Mouse (Mus musculus) MN1 (cell line): ENCODE results near the gene Emc8.

Source experiments
- DNase-seq: peaks from one replicate; pipeline ENCODE4 v3.0.0-alpha.2; 2016; ENCODE audit warnings: low spot score

The Emc8 gene

GRCm38 (mm10) chr8:120685097-120685496 is 16.7 kb upstream of the Emc8 start:
- DNase-seq = peak; percentile 83

DNA sequence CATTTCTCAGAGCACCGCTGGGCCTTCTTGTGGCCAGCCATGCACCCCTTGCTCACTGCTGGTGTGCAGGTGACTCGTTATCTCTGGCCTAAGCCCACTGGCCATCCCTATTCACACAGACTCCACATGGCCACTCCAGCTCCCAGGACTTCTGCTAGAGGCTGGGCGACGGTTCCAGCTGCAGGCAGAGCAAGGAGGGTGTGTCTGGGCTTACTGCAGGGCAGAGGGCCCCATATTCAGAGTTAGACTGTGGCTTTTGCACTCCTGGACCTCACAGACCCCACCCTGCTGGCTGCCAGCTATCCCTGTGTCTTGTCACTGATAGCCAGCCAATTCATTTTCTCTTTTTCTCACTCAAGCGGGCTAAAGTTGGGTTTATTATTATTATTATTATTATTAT is 15.7 kb upstream of the Emc8 start:
- DNase-seq = no peak

DNA sequence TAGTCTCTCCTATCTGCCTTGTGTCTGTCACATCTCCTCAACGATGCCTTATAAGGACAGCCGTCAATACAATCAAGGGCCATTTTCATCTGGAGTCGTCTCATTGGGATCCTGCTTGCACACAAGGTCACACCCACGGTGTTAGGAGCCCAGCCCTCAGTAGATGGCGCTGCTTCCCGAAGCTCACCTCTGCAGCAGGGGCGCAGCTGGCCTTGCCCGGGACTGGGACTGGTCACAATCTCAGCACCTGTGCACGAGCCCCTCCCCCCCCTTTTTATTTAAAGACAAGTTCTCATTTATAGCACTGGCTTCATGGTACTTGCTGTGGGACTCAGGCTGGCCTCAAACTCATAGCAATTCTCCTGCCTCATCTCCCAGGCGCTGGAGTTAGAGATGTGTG is 15.2 kb upstream of the Emc8 start:
- DNase-seq = peak; percentile 81

DNA sequence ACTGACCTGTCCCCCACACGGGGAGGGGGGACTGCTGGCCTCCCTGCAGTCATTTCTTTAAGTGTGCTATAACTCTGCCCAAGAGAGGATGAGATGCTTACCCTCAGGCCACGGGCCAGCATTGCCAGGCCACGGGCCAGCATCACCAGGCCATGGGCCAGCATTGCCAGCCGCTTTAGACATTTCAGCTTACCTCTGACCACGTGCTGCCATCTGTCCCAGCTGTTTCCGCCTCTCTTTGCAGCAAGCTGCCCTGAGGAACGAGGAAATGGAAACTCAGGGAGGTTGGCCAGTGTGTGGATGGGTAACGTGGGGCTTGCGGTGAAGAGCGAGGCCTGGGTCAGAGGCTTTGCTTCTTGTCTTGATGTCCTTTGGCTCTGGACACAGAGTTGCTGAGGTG is 12.7 kb upstream of the Emc8 start:
- DNase-seq = no peak

DNA sequence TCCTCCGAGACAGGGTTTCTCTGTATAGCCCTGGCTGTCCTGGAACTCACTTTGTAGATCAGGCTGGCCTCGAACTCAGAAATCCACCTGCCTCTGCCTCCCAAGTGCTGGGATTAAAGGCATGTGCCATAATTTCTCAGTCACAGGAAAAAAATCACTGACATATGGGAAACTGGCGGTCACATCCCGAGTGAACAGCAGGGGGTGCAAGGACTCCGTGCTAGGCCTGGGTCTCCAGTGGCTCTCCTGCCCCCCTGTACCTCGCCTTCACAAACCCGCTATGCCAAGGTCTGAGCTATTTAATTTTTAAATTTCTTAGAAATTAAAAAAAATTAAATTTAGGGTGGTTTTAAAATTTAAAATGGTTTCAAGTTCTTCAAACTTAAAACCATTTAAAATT is 12.0 kb upstream of the Emc8 start:
- peak; percentile 43 for DNase-seq

DNA sequence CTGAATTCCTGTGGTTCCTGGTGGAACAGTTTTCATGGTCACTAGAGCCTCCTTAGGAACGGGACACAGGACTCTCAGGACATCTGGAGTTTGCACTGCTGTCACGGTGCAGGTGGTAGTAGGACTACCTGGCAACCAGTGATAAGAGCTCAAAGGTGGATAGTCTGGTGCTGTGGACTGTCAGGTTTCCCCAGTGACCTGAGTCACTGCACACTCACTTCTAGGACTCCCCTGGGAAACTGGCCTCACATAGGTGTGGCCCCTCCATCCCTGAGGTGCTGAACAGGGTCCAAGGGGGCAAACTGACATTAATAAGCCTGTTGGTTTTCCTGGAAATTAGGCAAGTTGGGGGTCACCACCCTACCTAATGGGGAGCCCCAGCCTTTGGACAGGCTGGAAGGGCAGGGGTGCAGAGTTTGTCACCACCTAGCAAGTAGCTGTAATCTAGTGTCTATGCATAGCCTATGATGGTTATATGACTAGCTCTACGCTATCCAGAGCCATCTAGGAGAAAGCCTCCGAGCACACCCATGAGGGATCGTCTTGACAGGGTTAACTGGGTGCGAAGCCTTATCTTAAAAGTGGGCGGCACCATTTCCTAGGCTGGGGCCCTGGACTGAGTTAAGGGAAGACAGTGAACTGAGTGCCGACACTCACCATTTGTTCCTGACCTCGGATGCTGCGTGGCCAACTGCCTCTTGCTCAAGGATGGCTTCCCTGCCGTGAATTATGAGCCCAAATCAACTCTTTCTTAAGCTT is 11.4 kb upstream of the Emc8 start:
- no peak for DNase-seq

DNA sequence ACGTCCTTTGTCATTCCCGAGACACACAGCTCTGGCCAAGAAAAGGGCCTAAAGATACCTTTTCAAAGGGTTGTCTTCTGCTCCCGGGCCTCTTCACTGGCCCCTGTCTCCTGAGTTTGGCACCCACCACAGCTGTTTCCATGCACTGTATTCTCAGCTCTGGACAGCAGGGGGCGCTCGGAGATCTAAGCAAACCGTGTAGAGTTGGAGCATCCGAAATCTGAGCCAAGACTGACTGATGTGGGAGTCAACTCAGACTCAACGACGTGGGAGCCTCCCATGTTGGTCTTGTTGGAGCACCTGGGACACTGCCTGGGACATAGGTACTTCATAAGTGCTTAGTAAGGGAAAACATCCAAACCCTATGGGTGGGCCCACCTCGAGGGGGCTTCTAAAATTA is 10.1 kb upstream of the Emc8 start:
- peak; percentile 90 for DNase-seq

DNA sequence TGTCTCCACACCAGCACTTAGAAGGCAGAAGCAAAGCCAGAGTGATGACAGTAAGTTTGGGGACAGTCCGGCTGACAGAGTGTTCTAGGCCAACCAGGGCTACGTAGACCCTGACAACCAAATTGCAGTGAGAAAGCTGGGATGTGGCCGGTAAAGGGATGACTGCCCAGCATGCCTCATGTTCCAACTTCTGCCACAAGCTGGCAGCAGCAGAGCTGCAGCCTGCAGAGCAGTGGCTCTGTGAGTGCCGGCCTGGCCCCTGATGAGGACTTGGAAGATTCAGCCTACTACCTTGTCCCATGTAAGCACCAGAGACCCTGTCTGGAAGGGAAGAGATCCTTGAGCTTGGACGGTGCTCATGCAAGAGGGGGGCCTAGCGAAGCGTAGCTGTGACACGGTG is 7.3 kb upstream of the Emc8 start:
- DNase-seq = peak; percentile 30

GRCm38 (mm10) chr8:120673298-120673697 is 4.9 kb upstream of the Emc8 start:
- no peak for DNase-seq

DNA sequence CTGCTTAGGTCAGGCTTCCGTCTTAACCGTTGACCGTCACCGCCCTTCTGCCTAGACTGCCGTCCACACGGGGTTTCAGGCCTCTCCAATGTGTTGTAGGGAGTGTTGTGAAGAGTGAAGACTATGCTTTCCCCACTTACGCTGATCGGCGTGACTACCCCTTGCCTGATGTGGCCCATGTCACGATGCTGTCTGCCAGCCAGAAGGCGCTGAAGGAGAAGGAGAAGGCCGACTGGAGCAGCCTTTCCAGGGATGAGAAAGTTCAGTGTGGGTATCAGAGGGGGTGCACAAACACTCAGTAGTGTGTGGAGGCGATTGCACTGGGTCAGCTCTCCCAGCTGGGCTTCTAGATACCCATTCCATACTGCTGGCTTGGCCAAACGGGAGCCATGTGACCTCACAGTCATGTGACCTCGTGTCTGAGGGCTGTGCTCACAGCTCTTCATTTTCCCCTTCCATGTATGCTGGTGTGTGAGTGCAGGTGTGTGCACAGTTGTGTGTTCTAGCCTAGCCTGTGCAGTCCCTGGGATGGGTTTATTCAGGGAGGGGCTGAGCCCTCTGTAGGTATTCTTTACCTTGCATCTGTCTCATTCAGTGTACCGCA is 4.4 kb upstream of the Emc8 start:
- no peak for DNase-seq

GRCm38 (mm10) chr8:120671775-120672174 is 3.4 kb upstream of the Emc8 start:
- DNase-seq = no peak

- DNase-seq = peak; percentile 98
Measured at GRCm38 (mm10) chr8:120667561-120668373, 606 bp downstream of the Emc8 start, which contains the start of the genes Gm27021 and Cox4i1. Gm27021 (minus strand) TSS chr8:120668079. Cox4i1 (plus strand) TSS chr8:120668222.

DNA sequence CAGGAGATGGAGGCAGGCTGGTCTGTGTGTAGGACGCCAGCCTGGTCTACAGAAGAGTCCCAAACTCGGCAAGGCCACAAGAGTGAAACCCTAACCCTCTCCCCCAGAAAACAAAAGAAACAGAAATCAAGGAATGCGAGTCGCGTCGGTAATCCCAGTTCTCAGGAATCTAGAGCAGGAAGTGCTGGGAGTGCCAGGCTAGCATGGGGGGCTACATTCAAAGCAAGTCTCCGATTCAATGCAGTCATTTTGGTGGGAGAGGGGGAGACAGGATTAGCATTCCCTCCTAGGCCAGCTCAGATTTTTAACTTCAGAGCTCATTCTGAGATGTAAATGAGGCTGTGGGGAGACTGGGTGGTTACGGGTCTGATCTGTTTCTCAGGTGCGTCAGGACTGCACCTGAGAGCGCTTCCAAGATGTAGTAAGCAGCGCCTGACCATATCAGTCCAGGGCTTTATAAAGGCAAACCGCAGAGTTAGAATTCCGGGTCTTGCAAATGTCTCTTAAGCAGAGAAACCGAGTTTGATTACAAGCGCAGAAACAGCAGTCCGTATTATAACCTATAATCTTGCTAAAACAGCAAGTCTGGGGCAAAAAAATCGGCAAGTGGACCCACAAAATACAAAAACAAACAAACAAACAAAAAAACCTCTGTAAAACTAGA is 1.4 kb downstream of the Emc8 start:
- DNase-seq = no peak

DNA sequence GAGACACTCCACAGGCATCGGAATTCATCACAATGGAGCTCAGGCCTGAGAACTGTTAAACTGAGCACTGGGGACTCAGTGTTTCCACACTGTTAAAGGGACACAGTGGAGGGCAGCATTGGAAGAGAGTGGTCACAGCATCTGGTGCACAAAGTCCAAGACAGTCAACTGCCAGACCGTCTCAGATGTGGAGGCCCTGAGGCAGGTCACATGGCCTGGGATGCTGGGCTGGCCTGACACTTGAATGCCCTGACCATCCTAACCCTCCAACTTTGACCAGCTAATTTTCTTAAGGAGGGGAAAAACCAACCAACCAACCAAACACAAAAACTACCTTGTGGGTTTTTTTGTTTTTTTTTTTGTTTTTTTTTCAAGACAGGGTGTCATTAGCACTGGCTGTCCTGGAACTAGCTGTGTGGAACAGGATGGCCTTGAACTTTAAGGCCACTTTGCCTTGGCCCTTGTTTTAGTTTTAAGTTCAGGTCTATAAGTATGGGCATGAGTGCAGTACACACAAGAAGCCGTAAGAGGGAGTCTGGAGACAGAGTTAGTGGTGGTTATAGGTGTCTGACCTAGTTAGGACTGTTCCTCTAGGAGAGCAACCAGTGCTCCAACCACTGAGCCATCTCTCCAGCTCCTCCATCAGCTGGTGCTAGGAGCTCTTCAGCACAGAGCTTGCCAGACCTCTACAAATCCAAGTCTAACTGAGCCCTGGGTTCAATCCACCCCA is 2.5 kb downstream of the Emc8 start:
- DNase-seq = no peak

- DNase-seq = no peak
Measured at GRCm38 (mm10) chr8:120664566-120664965, 3.8 kb downstream of the Emc8 start.

- no peak for DNase-seq
Measured at GRCm38 (mm10) chr8:120657415-120657814, 11.0 kb downstream of the Emc8 start.

- DNase-seq = no peak
Measured at GRCm38 (mm10) chr8:120656322-120657052, 11.9 kb downstream of the Emc8 start.

GRCm38 (mm10) chr8:120647532-120647931 is 20.8 kb downstream of the Emc8 start, which contains the start of gene 1190005I06Rik:
1190005I06Rik (minus strand) TSS chr8:120647632.
- no peak for DNase-seq

GRCm38 (mm10) chr8:120644663-120645062 is 23.7 kb downstream of the Emc8 start:
- DNase-seq = peak; percentile 78

GRCm38 (mm10) chr8:120642031-120642662 is 26.2 kb downstream of the Emc8 start:
- no peak for DNase-seq
